Mouse (Mus musculus) liver, adult 2 months (tissue): ENCODE results near the gene Kcne2.

Source experiments
- CTCF ChIP-seq: fragments of 200-500 bp; IDR thresholded peaks from 2 replicates; pipeline ENCODE4 v1.5.1; 2011; ENCODE audit warnings: low read depth, low read length, control low read depth
- POLR2A ChIP-seq: fragments of 200-500 bp; IDR thresholded peaks from 2 replicates; pipeline ENCODE4 v1.6.1; 2011; ENCODE audit warnings: low read length, control low read depth; ENCODE audit not compliant: insufficient read depth; ENCODE audit errors: extremely low read depth

DNA sequence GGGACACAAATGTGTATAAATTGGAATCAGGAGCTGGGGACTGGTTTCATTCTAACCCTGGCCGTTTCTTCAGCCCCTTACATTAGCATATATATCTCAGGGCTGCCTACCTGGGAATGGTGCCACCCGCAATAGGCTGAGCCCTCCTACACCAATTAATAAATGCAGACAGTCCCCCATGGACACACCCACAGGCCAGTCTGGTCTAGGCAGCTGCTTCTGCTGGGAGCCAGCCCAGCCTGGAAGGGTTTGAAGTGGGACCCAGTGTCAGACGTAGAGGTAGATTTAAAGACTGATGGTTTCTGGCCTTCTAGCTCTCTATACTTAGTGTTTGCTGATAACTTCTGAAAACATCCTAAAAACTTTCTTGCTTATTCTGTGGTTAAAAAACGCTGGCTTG, 16.9 kb downstream of the Kcne2 start:
- TF ChIP-seq POLR2A (no peak), CTCF (no peak)
